Mouse (Mus musculus): ENCODE measurements at regions not wholly inside any gene's neighbourhood (a gene's known extent, or its start where the extent isn't known, plus 50 kb on each side); places are given as distances from the start of the nearest gene placed in this dataset.
A peak's percentile ranks its signal among the peaks of the same experiment; 100 is the strongest.

- DNase-seq (ENCODE audit: extremely low spot score, low spot score), result no peak
Observed at GRCm38 (mm10) chr8:8928074-8928862, 237.9 kb upstream of the Arglu1 start.

GRCm38 (mm10) chr8:8921446-8921845 lies 231.1 kb upstream of the Arglu1 start:
- no peak for DNase-seq (ENCODE audit: extremely low spot score, low spot score)

GRCm38 (mm10) chr8:8919582-8920503 lies 229.5 kb upstream of the Arglu1 start:
- peak; percentile 24 for DNase-seq (ENCODE audit: extremely low spot score, low spot score)

GRCm38 (mm10) chr8:8919040-8919439 lies 228.7 kb upstream of the Arglu1 start:
- DNase-seq (ENCODE audit: extremely low spot score, low spot score), result no peak

GRCm38 (mm10) chr8:8907478-8908165 lies 217.3 kb upstream of the Arglu1 start:
- DNase-seq (ENCODE audit: extremely low spot score, low spot score), result no peak

- no peak for DNase-seq (ENCODE audit: extremely low spot score, low spot score)
Observed at GRCm38 (mm10) chr8:8892996-8893395, 202.7 kb upstream of the Arglu1 start.

GRCm38 (mm10) chr8:8877286-8877685 lies 187.0 kb upstream of the Arglu1 start:
- DNase-seq (ENCODE audit: extremely low spot score, low spot score), result no peak

- no peak for DNase-seq (ENCODE audit: extremely low spot score, low spot score)
Observed at GRCm38 (mm10) chr8:8876879-8877278, 186.6 kb upstream of the Arglu1 start.

GRCm38 (mm10) chr8:8876469-8876868 lies 186.1 kb upstream of the Arglu1 start:
- DNase-seq (ENCODE audit: extremely low spot score, low spot score), result no peak

GRCm38 (mm10) chr8:8871938-8872337 lies 181.6 kb upstream of the Arglu1 start:
- no peak for DNase-seq (ENCODE audit: extremely low spot score, low spot score)

- no peak for DNase-seq (ENCODE audit: extremely low spot score, low spot score)
Observed at GRCm38 (mm10) chr8:8871039-8871438, 180.7 kb upstream of the Arglu1 start.

- DNase-seq (ENCODE audit: extremely low spot score, low spot score), result peak; percentile 58
Observed at GRCm38 (mm10) chr8:8870487-8870886, 180.2 kb upstream of the Arglu1 start.

GRCm38 (mm10) chr8:8869338-8869737 lies 179.0 kb upstream of the Arglu1 start:
- DNase-seq (ENCODE audit: extremely low spot score, low spot score), result no peak

GRCm38 (mm10) chr8:8867924-8868323 lies 177.6 kb upstream of the Arglu1 start:
- no peak for DNase-seq (ENCODE audit: extremely low spot score, low spot score)

GRCm38 (mm10) chr8:8867126-8867777 lies 176.9 kb upstream of the Arglu1 start:
- no peak for DNase-seq (ENCODE audit: extremely low spot score, low spot score)

GRCm38 (mm10) chr8:8862767-8863166 lies 172.4 kb upstream of the Arglu1 start:
- DNase-seq (ENCODE audit: extremely low spot score, low spot score), result no peak

GRCm38 (mm10) chr8:8861331-8861940 lies 171.1 kb upstream of the Arglu1 start:
- no peak for DNase-seq (ENCODE audit: extremely low spot score, low spot score)

- no peak for DNase-seq (ENCODE audit: extremely low spot score, low spot score)
Observed at GRCm38 (mm10) chr8:8858636-8859035, 168.3 kb upstream of the Arglu1 start.

GRCm38 (mm10) chr8:8852656-8853366 lies 162.5 kb upstream of the Arglu1 start:
- DNase-seq (ENCODE audit: extremely low spot score, low spot score), result no peak

GRCm38 (mm10) chr8:8851271-8851670 lies 160.9 kb upstream of the Arglu1 start:
- no peak for DNase-seq (ENCODE audit: extremely low spot score, low spot score)
